Mouse (Mus musculus) spleen, embryonic (tissue): ENCODE measurements around the gene F2.
"Not testable (repeated sequence)": the region's sequence is repeated elsewhere in the genome, so short reads cannot be mapped to it uniquely, and the experiment has no call there.

Experiments
- CTCF ChIA-PET: fragments of 350-600 bp; sonication (Branson Sonifier 250); formaldehyde crosslinking; loops from one replicate; lab custom pipeline; 2022; lab: Charles Lee

F2 gene

GRCm38 (mm10) chr2:91646733-91647132 lies 10.5 kb upstream of the F2 start:
- CTCF ChIA-PET, result interaction anchor here (0.5 kb wide), 1 partner anchor 149 kb away, joined by 5 read pairs; no protein-coding TSS in a partner anchor

- CTCF ChIA-PET, result no interaction called here
These were observed 9.6 kb upstream of the F2 start for GRCm38 (mm10) chr2:91645811-91646210.

GRCm38 (mm10) chr2:91645354-91645753 lies 9.1 kb upstream of the F2 start:
- CTCF ChIA-PET, result interaction anchor here (0.6 kb wide), 1 partner anchor 199 kb away, joined by 3 read pairs; no protein-coding TSS in a partner anchor

GRCm38 (mm10) chr2:91644021-91644420 lies 7.8 kb upstream of the F2 start:
- CTCF ChIA-PET, result interaction anchor here (0.7 kb wide), 1 partner anchor 12 kb away, joined by 5 read pairs; no protein-coding TSS in a partner anchor

- CTCF ChIA-PET, result no interaction called here
These were observed 6.7 kb upstream of the F2 start for GRCm38 (mm10) chr2:91642825-91643415.

GRCm38 (mm10) chr2:91638931-91639330 lies 2.7 kb upstream of the F2 start:
- CTCF ChIA-PET, result interaction anchor here (0.5 kb wide), 1 partner anchor 60 kb away, joined by 3 read pairs; no protein-coding TSS in a partner anchor

- CTCF ChIA-PET, result interaction anchor here (0.7 kb wide), 1 partner anchor 13 kb away, joined by 4 read pairs; no protein-coding TSS in a partner anchor
These were observed 619 bp upstream of the F2 start for GRCm38 (mm10) chr2:91636727-91637338.

GRCm38 (mm10) chr2:91635486-91635885 lies 728 bp downstream of the F2 start:
- CTCF ChIA-PET, result no interaction called here

- CTCF ChIA-PET, result no interaction called here
These were observed 1.4 kb downstream of the F2 start for GRCm38 (mm10) chr2:91634841-91635240.

- CTCF ChIA-PET, result no interaction called here
These were observed 2.8 kb downstream of the F2 start for GRCm38 (mm10) chr2:91633334-91633977.

GRCm38 (mm10) chr2:91632316-91632715 lies 3.9 kb downstream of the F2 start:
- CTCF ChIA-PET, result no interaction called here

- CTCF ChIA-PET, result no interaction called here
These were observed 4.4 kb downstream of the F2 start for GRCm38 (mm10) chr2:91631826-91632225.

GRCm38 (mm10) chr2:91630384-91630783 lies 5.8 kb downstream of the F2 start:
- CTCF ChIA-PET, result no interaction called here

GRCm38 (mm10) chr2:91629682-91630081 lies 6.5 kb downstream of the F2 start:
- CTCF ChIA-PET, result no interaction called here

GRCm38 (mm10) chr2:91628171-91628570 lies 8.0 kb downstream of the F2 start:
- CTCF ChIA-PET, result no interaction called here

- CTCF ChIA-PET, result no interaction called here
These were observed 8.7 kb downstream of the F2 start for GRCm38 (mm10) chr2:91627486-91627885.

- CTCF ChIA-PET, result not testable (repeated sequence)
These were observed 12.8 kb downstream of the F2 start for GRCm38 (mm10) chr2:91623366-91623765.

- CTCF ChIA-PET, result no interaction called here
These were observed 13.9 kb downstream of the F2 start for GRCm38 (mm10) chr2:91622356-91622755.

GRCm38 (mm10) chr2:91609370-91609769 lies 26.8 kb downstream of the F2 start:
- CTCF ChIA-PET, result not testable (repeated sequence)

GRCm38 (mm10) chr2:91602389-91602788 lies 33.8 kb downstream of the F2 start:
- CTCF ChIA-PET, result no interaction called here

- CTCF ChIA-PET, result no interaction called here
These were observed 35.7 kb downstream of the F2 start for GRCm38 (mm10) chr2:91600475-91600874.

- CTCF ChIA-PET, result no interaction called here
These were observed 50.0 kb downstream of the F2 start for GRCm38 (mm10) chr2:91586242-91586641.

- CTCF ChIA-PET, result no interaction called here
These were observed 55.3 kb downstream of the F2 start for GRCm38 (mm10) chr2:91580894-91581293.
